Mouse (Mus musculus) megakaryocyte, adult 5-6 weeks (primary cell): ENCODE measurements around the gene Trpv4. TPM values are rescaled to one million over a fixed set of nuclear protein-coding genes. Genes with fewer than 3 reads are reported as not detected.

ENCODE experiments used
- ATAC-seq: 2 replicates; pipeline ENCODE4 v1.8.0; 2016; ENCODE audit warnings: mild to moderate bottlenecking, inconsistent platforms; ENCODE audit not compliant: poor library complexity, severe bottlenecking
- total RNA-seq, 2 experiments: library from RNA; stranded (forward) in 1 of 2; stranded (reverse) in 1 of 2; fragments of 153-499, 151-499 nt in 1 of 2; fragments of 221-1000, 200-1000 nt in 1 of 2; gene quantifications; 2 replicates each; pipeline versions ENCODE4 v1.2.3 to v1.2.4; 2015 to 2017

Trpv4 gene
- total RNA-seq, 2 experiments from 2014 or later: 1.5 to 1.8 TPM

DNA sequence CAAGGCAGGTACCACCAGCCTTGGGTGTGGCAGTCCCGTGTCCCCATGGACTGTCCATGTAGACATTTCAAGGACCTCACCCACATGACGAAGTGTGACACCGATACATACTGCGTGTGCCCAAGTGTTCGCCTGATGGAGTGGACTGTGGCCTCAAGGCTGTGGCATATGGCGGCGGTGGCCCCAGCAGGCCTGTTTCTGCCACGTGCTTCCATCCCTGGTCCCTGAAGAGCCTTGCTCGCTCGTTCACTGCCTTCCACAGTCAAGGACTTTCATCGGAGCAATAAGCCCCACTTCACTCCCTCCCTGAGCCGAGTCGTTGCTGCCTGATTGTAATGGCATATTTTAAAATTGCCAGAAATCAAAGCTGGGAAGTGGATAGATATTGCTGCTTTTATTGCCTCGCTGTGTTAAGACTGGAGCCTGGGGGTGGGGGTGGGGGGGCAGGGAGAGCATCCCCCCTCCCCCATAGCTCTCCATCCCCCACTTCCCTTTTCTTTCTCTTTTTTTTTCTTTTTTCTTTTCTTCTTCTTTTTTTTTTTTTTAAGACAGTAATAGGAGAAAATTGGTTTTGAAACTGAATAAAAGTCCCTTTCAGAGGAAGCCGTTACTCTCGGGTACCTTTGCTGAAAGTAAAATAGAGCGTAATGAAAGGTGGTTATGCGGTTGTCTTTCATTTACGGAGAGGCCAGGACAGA, 65.6 kb downstream of the Trpv4 start:
- ATAC-seq: no peak

DNA sequence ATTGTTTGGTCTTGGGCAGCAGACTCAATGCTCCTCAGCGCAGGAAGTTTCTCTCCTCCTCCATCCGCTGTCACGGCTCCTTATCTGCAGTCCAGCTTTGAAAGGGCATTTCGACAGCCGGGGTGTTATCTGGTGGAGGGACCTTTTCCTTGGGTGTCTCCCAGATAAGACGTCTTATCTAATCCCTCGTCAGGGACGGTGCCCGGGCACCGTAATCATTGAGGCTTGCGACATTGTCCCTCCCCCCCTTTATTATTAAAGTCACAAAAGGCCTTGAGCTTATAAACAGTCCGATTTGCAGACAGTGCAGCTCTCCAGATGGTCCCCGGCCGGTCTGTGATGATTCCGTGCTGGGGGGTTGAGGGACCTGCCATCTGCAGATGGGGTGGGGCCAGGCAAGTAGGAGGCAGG, 67.1 kb downstream of the Trpv4 start:
- ATAC-seq: no peak

DNA sequence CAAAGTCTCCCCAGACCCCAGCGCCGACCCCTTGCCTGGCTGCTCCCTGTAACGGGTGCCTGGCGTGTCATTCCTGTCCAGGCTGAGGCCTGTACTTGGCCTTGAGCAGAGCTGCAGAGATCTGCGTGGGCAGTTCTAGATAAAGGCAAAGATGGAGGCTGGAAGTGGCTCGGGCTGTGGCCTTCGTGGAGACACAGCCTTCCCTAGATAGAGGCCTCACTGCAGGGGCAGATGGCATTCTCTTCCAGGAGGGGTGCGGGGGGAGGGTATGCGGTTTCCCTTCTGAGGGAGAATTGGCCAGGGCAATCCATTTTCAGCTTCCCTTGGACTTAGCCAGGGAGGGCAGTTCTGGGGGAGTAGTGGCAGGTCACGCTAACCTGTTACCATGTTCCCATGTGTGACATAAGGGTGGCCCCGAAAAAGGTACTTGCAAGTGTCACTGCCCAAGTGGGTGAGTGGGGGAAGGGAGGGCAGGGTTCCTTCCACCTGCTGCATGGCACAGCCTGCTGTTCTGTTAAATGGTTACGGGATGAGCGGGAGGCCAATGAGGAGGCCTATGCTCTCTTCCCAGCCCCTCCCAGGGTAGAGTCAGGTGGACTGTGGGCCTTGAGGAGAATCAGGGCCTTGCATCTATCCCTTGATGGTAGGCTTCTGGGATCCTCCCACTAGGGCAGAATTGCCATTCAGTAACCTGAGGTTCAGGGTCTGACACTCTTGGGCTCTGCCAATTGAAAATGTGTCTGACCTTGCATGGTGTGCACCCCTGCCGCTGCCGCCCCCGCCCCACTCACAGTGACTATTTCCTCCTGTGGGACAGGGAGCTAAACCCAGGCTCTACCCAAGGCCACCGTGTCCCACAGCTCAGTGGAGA, 67.9 kb downstream of the Trpv4 start:
- ATAC-seq: no peak

DNA sequence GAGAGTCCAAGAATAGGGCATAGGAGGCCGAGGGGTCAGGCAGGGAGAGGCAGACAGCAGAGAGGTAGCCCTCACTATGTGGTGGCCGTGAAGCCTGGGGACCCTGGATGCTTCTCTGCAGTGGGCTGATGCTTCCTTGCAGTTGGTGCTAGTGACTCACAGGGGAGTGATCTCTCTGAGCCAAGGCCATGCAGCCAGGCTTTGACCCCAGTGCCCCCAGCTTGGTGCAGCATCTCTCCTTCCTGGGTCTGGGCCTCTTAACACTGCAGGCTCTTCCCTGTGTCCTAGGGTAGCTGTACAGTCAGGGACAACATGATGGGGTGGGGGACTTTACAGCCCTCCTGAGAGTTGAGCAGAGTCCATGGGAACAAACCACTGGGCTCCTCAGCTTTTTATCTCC, 68.8 kb downstream of the Trpv4 start:
- no peak for ATAC-seq

DNA sequence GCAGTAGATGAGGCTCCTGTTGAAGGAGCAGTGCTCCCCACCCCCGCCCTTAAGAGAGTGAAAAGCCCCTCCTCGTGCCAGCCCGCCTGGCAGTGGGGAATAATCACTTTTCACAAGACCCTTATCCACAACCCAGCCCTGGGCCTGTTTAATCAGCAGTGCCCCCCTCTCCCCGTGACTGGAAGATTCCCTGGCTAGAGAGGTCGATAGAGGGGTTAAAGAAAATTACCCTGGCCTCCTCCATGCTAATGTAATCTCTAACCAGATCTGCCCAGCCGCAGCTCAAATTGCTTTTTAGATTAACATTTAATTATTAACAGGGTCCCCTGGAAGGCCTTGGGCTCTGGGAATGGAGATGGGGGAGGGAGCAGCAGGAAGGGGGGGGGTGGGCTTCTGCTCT, 69.2 kb downstream of the Trpv4 start:
- no peak for ATAC-seq

DNA sequence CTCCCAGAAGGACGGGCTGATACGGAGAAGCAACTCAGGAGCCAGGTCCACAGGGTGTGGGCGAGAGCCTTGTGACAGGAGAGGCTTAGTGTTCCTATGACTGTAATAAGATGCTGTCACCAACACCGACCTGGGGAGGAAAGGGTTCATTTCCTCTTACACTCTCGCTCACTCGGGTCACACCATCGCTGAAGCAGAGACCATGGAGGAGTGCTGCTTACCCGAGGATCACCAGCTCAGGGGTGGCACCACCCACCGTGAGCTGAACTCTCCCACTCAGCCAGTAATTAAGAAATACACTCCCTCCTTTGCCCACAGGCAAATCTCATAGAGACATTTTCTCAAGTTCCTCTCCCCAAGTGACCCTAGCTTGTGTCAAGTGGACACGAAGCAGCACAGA, 69.8 kb downstream of the Trpv4 start:
- no peak for ATAC-seq

DNA sequence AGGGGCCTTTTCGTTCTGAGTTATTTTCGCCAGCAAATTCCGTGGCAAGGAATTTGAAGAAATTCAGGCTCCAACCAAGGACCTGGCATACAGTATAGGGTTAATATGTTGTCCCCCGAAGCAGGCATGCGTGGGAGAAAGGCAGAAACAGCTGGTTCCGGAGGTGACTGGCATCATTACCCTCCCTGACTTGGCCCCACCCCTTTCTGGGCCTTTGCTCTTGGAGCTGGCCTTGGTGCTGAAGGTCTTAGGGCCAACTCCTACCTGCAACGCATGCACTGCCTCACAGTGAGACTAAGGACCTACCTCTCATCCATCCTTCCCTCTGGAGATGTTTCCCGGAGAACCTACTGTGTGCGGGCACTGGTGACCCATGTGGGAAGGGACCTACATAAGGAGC, 70.3 kb downstream of the Trpv4 start:
- ATAC-seq: peak; percentile 75

DNA sequence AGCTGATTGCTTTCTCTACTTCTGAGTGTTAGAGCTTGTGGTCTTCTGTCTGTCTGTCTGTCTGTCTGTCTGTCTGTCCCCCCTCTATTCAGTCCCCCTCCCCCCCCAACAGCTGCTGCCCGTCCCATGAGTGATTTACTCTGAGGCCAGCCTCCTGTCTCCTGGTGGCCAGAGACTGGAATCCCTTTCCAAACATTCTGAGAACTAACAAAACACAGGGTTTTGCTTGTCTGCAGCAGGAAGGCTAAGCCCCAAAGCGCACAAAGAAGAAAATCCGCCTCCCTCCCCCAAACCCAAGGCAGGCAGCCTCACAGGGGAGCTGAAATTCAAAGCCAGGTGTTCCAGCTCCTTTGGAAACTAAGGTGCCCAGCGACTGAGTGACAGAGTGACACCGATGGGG, 72.5 kb downstream of the Trpv4 start:
- no peak for ATAC-seq

DNA sequence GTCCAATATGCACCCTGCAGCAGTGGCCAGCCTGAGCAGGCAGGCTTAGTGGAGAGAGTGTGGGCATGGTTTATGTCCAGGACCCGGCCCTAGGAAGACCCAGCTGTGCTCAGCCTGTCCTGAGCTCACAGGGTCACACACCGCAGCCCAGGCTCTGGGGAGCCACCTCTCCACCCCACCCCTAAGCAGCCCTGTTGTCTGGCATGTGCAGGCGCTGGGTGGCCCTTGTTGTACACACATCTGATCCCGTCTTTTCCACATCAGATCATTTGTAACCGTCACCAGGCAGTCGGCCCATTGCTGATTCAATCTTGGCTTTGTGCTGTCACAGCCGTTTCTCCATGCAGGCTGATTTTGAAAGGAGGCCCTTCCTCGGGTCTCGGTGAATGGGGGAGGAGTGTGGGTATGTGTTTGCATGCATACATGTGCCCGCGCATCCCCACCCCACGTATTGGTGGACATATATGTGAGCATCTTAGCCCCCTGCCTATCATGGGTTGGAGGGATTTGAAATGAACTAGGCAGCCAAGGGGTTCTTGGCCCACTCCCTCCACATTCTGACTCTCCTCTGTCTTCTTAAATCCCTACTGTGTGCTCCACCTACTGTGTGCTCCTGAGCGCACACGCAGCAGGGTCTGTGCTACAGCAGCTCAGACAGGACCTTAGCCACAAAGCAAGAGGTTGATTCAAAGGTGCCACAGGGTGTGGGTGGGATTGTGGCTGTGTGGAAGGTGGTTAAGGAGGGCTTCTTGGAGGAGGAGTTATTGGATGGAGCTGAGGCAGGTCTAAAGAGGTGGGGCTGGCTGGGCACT, 73.7 kb downstream of the Trpv4 start:
- ATAC-seq: no peak

DNA sequence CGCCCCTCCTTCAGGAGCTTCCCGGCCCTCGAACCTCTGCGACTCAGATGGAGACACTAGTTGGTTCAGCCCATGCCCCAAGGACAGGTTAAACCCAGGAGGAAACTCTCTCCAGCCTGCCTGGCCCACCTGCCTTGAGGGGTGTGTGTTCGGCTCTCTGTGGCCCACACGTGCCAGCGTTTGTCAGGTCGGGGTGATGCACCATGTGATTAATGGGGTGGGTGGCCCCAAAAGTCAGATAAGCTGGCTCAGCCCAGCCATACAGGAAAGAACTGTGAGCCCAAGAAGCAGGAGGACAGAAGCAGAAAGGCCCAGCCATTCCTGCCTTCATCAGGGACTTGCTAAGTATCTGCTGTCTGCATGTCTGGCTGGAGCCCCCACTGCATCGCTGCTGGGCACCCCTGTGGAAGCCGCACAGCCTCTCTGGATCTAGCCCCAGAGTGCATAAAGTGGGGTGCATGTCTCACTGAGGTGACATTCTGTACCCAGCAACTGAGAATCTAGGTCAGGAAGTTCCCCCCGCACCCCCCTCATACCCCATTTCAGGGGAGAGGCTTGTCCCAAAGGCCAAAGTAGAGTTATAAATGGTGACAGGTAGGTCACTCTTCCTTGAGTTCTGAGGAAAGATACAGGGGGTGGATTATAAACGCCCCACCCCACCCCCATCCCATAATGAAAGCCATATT, 74.6 kb downstream of the Trpv4 start:
- ATAC-seq: no peak

DNA sequence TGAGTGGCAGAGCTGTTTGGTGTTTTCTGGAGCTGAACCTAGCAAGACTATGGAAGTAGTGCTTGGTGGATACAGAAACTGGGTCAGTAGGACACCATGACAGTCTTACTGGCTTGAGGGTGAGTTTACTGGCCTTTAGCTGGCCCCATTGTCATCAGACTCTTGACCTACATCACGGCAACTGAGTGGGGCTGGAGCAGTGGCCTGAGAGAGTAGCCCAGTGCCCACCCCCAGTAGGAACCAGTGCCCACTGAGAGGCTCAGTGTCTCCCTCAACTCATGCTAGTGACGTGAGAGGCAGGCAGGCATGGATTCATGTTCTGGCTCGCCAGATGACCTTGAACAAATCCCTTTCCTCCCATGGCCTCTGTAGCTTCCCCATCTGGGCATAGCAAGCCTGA, 75.2 kb downstream of the Trpv4 start:
- ATAC-seq: no peak

DNA sequence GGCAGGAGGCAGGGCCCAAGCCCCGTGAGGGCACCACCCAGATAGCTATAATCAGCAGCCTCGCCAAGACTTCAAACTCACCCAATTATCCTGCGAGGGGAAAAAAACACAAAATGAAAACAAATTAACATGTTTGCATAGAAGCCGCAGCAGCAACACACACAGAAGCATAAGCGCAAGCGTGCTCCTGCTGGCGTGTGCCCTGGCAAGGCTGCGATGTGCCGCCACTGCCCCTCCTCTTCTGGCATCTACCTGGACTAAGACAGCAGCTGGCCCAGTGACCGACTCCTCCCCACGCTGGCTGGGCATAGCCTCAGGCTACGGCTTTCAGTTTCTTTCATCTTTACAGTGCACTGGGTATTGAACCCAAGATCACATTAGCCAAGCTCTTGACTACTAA, 76.7 kb downstream of the Trpv4 start:
- no peak for ATAC-seq

DNA sequence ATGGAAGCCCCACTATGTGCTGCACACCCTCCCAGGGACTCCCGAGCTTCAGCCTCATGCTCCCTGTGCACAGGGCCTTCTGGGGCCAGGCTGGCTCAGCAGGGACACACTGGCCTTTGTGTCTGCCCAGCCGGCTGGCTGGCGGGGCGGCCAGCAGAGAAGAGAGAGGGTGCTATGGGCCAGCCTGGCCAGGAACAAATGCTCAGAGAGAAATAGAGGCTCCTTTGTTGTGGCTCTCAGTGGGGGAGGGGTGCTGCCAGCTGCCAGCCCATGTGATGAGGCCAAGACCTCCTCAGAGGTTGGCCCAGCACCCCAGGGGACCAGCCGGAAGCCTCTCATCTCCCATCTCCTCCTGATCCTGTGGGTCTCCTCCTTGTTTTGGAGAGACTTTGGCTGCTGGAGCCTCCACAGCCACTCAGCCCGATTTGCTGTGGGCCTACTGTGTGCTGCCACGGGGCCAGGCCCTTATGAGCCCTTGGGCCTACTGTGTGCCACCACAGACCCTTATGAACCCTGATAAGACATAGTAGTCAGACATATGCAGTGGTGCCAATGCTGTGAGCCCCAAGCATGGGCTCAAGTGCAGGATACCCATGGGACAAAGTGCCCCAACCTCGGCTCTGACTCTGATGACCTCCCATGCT, 78.4 kb downstream of the Trpv4 start:
- ATAC-seq: no peak

DNA sequence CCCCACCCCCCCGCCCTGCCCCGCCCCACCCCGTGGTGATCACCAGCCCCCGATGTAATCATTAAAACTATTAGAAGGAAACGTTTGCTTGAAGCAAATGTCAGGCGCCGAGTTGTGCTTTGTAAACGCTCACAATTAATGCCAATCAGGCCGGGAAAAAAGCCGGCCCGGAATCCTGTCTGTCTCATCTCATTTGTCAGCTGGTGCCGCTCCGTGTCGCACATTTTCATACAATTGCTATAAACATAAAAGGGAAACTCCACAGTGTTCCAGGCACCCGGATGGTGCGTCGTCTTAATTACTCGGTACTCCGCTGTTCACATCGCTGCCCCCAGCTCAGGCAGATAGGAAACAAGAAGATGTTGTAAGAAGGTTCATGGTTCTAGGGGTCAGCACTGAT, 79.9 kb downstream of the Trpv4 start:
- no peak for ATAC-seq

DNA sequence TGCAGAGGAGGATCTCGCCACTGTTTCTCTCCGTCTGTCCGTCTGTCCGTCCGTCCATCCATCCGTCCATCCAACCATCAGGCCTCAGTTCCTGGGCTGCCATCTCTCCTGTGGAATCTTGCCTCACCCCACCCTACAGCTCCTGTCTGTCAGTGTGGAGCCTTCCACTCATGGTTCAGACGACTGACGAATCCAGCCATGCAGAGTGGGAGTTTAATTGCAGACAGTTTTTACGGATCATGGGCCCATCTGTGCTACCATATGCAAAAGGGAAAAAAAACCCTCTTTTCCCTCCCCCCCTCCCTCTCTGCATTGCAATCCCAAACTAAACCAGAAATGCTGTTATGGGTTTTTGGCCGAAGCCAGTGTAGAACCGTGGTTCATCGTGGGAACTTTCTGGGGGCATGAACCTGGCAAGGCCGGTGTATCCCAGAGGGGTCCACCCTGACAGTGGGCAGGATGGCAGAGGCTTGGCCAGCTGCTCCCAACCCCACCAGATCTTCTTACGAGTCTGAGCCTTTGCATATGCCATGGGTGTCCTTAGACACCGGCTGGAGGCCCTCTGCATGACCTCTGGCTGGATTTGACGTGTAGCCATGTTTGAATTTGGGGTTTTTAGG, 82.1 kb downstream of the Trpv4 start:
- no peak for ATAC-seq

DNA sequence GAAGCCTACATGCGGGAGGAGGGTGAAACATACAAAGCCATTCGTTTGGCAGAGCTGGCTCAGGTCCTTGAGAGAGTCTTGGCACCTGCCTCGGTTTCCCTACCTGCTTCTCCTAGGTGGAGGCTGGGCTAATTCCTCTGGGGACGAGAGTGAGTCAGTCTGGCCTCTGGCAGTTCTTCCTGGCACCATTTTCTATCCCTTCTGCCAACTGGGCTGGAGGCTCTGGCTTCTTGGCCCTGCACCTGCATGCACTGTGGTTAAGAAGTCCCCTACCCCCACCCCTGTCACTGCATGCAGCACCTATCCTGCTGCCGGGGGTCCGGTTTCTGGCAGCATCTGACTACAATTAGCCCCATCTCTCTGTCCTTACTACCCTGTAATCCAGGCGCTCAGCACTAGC, 82.7 kb downstream of the Trpv4 start:
- no peak for ATAC-seq

DNA sequence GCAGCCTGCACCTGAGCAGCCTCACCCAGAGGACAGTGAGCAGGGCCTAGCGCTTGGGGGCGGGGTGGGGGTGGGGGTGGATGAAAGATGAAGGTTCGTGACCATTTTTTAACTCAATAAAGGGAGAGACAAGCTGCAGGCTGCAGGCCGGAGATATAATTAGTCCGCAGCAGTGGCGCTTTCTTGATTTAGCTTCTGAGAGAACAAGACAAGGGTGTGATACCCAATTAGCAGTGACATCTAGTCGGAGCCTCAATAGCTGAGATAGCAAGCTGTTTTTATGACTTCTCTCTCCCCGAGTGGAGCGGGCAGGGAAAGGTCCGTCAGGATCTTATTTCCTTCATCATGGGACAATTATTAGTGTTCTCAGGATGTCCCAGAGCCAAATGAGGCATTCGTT, 83.2 kb downstream of the Trpv4 start:
- ATAC-seq: no peak

DNA sequence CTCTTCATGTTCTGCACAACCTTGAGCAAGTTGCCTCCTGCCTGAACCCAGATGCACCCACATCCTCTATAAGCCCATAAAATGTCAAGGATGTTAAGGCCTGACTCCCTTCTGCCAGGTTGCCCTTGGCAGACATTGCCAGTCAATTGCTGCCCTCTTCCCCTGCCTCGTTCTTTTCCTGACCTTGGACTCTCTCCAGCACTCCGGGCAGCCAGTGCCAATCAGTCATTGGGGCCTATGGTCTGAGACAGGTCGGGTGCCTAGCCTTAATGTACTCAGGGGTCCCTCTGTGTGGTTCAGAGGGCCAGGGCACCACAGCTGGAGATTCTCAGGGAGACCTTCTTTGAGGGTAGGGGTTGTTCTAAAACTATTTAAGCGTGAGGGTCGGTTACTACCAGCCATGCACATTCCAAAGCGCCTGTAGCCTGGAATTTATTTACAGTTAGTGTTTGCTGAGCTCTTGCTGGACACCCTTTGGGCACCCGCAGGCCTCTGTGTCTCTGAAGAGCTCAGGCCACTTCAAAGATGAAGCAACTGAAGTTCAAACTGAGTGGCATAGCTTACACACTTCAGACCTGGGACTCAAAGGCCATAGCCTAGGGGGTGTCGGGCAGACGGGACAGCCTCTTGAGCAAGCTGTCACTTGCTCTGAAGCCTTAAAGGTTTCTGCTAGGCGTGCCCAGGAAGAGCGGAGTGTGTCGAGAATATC, 84.1 kb downstream of the Trpv4 start:
- no peak for ATAC-seq

DNA sequence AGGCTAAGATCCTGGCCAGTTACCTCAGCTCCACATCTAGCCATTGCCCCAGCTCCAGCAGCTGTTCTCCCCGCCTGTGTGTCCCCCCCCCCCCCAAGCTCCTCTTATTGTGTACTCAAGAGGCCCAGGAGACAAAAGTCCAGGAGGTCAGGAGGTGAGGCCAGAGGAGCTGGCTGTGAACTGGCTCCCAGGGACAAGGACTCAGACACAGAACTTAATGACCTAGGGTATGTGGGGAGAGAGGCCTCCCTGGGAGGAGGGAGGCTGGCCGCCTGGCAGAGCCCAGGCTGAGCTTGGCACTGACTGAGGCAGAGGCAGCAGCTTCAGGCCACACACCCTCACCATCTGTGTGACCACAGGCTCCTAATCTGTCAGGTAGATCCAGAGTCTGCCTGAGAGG, 85.2 kb downstream of the Trpv4 start:
- ATAC-seq: no peak
